Mouse (Mus musculus) effector memory CD4-positive, alpha-beta T cell, adult 7 months (primary cell): ENCODE data around the gene Clcnkb. TPM values are rescaled to one million over a fixed set of nuclear protein-coding genes. Genes with fewer than 3 reads are reported as not detected.

Experiments
- polyA plus RNA-seq: library from polyadenylated mRNA; unstranded; fragments of 100-300 nt; shearing (Covaris generic); gene quantifications from one replicate; pipeline ENCODE4 v1.2.1, GENCODE M21; 2017

Gene Clcnkb
- not detected for polyA plus RNA-seq

GRCm38 (mm10) chr4:141415924-141416323 is at the start of gene Clcnkb:
Gene Clcnkb (minus strand): TSS chr4:141416014.

GRCm38 (mm10) chr4:141444451-141445327 is 28.9 kb upstream of the Clcnkb start, which contains the start of gene Zbtb17:
Gene Zbtb17 (plus strand): TSS chr4:141444654.

DNA sequence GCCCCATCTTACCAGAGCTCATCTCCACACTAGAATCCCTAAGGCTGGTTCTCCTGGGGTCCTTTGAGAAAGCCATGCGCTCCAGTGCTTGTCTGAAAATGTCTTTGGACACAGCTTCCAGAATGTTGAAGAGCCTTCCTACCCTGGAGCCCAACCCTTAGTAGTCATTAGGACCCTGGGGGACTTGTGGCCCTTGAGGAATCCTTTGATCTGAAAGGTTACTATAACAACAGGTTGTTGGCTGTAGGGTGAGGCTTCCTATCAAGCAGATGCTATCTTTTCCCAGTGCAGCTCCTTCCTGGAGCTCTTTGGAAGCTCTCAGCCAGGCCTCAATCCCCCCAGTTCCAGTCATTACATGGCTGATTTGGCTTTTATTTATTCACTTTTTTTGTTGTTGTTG is 20.2 kb upstream of the Clcnkb start, which contains the start of gene Srarp:
Gene Srarp (minus strand): TSS at position 132 of the 400 bp plus-strand sequence.

DNA sequence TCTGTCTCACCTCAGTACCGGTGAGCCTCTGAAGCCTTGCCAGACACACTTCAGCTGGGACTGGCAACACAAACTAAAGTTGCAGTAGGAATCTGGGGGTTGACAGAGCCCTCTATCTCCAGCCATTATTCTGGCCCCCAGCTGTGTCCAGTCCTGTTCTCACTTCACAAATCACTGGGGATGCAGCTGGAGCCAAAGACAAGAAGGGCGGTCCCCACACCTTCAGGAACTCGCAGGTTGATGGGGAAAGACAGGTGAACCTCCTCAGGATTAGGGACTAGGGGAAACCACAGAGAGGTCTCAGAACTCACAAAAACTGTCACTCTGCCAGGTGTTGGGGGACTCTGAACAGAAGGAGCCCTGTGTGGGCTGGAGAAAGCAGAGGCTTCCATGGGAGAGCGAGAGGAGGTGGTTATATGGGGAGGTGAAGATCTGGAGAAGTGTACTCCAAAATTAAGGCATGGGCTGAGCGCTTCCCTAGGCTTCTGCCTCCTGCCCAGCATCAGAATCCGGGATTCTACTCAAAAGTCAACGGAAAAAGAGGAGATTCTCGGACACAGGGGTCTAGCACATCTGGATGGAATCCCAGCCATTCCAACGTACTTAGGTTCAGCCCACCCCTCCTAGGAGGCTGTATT is 4.5 kb upstream of the Clcnkb start, which contains the start of gene Hspb7:
Gene Hspb7 (plus strand): TSS at position 588 of the 638 bp plus-strand sequence.

DNA sequence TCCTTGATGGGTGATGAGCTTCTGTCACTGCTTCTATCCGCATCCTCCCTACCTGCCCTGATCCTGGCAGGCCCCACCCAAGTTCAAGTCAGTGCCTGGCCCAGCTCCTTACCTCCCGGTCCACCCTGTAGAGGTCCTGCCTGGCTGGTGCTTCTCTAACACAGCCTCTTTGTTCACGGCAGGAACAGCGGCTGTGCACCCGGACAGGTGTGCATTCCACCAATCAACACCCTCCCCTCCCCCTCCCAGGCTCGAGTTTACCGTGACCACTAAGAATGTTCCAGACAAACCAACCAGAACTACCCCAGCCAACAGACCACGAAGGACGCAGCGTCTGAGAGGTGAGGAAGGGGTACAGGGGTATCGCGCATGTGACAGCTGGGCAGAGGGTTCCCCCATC is 17.3 kb downstream of the Clcnkb start, which contains the start of gene Clcnka:
Gene Clcnka (minus strand): TSS at position 180 of the 400 bp plus-strand sequence.

GRCm38 (mm10) chr4:141367997-141368791 is 47.6 kb downstream of the Clcnkb start, which contains the start of gene Fam131c:
Gene Fam131c (plus strand): TSS chr4:141368220.

Other genes starting within 250 kb of the Clcnkb start
- 1.6 TPM for gene Rsg1, start 202.1 kb downstream of the Clcnkb start, polyA plus RNA-seq
- 0.22 TPM for gene Arhgef19, start 176.5 kb downstream of the Clcnkb start, polyA plus RNA-seq
- not detected for gene Epha2, start 114.8 kb downstream of the Clcnkb start, polyA plus RNA-seq
- gene Fam131c, start 47.8 kb downstream of the Clcnkb start, polyA plus RNA-seq, result not detected
- gene Clcnka, start 17.3 kb downstream of the Clcnkb start, polyA plus RNA-seq, result not detected
- gene Hspb7, start 4.8 kb upstream of the Clcnkb start, polyA plus RNA-seq, result not detected
- gene Srarp, start 20.1 kb upstream of the Clcnkb start, polyA plus RNA-seq, result not detected
- gene Zbtb17, start 28.6 kb upstream of the Clcnkb start, polyA plus RNA-seq, result 41.1 TPM
- 21.2 TPM for gene Spen, start 122.6 kb upstream of the Clcnkb start, polyA plus RNA-seq
- not detected for gene Fblim1, start 190.1 kb upstream of the Clcnkb start, polyA plus RNA-seq
- 0.35 TPM for gene Tmem82, start 202.6 kb upstream of the Clcnkb start, polyA plus RNA-seq
- not detected for gene Slc25a34, start 207.8 kb upstream of the Clcnkb start, polyA plus RNA-seq
- 9.7 TPM for gene Plekhm2, start 248.9 kb upstream of the Clcnkb start, polyA plus RNA-seq